Mouse (Mus musculus): ENCODE measurements around the gene Golph3l. TPM values are rescaled to one million over a fixed set of nuclear protein-coding genes. Genes with fewer than 3 reads are reported as not detected.
"Not testable (repeated sequence)": the region's sequence is repeated elsewhere in the genome, so short reads cannot be mapped to it uniquely, and the experiment has no call there.

Golph3l gene
- total and polyA plus RNA-seq, 2 experiments from 2014 or later: 17.3 to 19.3 TPM

DNA sequence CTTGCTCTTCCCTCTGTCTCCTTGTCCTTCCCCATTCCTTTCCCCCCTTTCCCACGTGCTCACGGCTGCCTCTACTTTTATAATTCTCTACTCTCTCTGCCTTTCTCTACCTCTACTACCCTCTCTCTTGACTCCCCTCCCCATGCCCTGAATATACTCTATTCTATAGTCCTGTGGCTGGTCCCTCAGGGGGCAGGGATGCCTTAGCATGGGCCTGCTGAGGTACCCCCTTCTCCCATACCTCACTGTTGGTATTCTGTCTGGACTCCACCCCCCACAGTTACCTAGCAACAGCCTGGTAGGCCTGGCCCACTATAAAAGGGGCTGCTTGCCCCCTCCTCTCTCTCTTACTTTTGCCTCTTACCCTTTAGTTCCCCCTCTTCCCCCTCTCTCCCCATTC, 34.8 kb downstream of the Golph3l start:
- H3K27me3 ChIP-seq (ENCODE audit: insufficient read depth, low read length): no peaks in the 10 kb centered on the region
- no peak overlapping the region for H3K27ac ChIP-seq
- no peak overlapping the region for H3K4me3 ChIP-seq (ENCODE audit: low read length)
- H3K4me1 ChIP-seq (ENCODE audit: insufficient read depth, low read length): peaks cover 9% of the 10 kb centered on the region
- no peak overlapping the region for H3K4me2 ChIP-seq (ENCODE audit: low read depth, low read length)
- WGBS: 50% methylated on average over 2 of the region's 2 CpGs
- DNase-seq (ENCODE audit: low spot score) (no peak), ATAC-seq (no peak)
- no peak overlapping the region for H3K9ac ChIP-seq (replicated peaks; ENCODE audit: low read length)
- H3K9me3 ChIP-seq (ENCODE audit: low read length): no peaks in the 10 kb centered on the region
- peaks cover 22% of the 10 kb centered on the region for H3K36me3 ChIP-seq (ENCODE audit: insufficient read depth, low read length)
- TF ChIP-seq CTCF (IDR thresholded peaks at IDR 0.05; ENCODE audit: low read depth): no peak

DNA sequence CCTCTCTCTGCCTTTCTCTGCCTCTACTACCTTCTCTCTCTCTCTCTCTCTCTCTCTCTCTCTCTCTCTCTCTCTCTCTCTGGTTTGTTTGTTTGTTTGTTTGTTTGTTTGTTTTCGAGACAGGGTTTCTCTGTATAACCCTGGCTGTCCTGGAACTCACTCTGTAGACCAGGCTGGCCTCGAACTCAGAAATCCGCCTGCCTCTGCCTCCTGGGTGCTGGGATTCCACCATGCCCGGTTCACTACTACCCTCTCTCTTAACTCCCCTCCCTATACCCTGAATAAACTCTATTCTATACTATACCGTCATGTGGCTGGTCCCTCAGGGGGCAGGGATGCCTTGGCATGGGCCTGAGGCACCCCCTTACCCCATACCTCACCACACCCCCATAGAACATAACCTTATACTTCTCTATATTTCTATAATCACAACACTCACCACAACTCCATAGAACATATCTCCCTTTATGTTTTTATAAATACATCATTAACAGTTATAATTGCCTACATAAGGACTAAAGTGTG, 35.3 kb downstream of the Golph3l start:
- ATAC-seq; H3K9me3 ChIP-seq (ENCODE audit: low read length); H3K27me3 ChIP-seq (ENCODE audit: insufficient read depth, low read length); H3K4me1 ChIP-seq (ENCODE audit: insufficient read depth, low read length); DNase-seq (ENCODE audit: low spot score): not testable (repeated sequence)
- peak overlapping the region; percentile 64; the same call in 1 of the 2 replicates for H3K9ac ChIP-seq (replicated peaks; ENCODE audit: low read length)
- H3K4me3 ChIP-seq (ENCODE audit: low read length): peak overlapping the region; percentile 66
- H3K36me3 ChIP-seq (ENCODE audit: insufficient read depth, low read length): peaks cover 27% of the 10 kb centered on the region
- H3K4me2 ChIP-seq (ENCODE audit: low read depth, low read length): peak overlapping the region; percentile 55
- WGBS: 67% methylated on average over 5 of the region's 5 CpGs
- H3K27ac ChIP-seq: peak overlapping the region; percentile 94

DNA sequence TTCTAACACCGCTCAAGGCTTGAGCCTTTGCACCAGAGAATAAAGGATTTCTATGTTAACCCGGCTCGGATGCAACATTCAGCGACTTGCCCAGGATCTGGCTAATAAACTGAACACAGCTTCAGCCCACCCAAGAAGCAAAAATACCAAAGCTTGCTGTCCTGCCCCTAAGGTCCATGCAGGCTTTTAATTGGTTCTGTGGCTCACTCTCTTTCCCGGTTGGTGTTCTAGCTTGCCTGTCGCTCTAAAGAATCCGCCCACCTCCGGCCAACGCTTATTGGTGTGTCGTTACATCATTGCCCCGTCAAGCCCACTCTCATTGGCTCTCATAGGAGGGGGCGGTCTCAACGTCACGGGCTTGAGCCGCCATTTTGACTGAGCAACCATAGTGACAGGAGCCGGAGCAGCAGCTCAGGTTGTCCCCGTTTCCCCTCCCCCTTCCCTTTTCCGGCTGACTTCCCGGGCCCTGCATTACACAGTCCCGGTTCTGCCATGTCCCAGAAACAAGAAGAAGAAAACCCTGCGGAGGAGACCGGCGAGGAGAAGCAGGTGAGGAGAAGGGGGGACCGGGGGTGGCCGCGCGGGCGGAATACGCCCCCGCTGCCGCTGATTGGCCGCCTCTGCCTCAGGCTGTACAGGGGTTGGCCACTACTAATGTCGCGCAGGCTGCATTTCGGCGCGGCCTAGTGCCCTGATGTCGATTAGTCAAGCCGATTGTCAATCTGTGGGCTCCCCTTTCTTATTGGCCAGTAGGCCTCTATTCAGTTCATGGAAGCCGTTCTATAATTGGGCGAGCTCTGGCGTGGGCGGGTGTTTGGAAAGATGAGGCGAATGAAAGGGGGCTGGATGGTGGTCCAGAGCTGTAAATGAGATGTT, 36.1 kb downstream of the Golph3l start, which contains the start of gene Ensa:
Gene Ensa (plus strand): TSS at position 366 of the 876 bp plus-strand sequence.
- TF ChIP-seq CTCF (IDR thresholded peaks at IDR 0.05; ENCODE audit: low read depth): no peak
- peak; percentile 99 for ATAC-seq
- H3K9ac ChIP-seq (replicated peaks; ENCODE audit: low read length): peak within 1 kb of the TSS; percentile 64
- H3K27me3 ChIP-seq (ENCODE audit: insufficient read depth, low read length): no peaks in the 10 kb centered on the region
- peaks cover 9% of the 10 kb centered on the region for H3K4me1 ChIP-seq (ENCODE audit: insufficient read depth, low read length)
- WGBS: 0% methylated on average over 44 of the region's 44 CpGs
- H3K27ac ChIP-seq: peak within 1 kb of the TSS; percentile 94
- DNase-seq (ENCODE audit: low spot score): peak; percentile 99
- peaks cover 32% of the 10 kb centered on the region for H3K36me3 ChIP-seq (ENCODE audit: insufficient read depth, low read length)
- H3K4me3 ChIP-seq (ENCODE audit: low read length): peak within 1 kb of the TSS; percentile 66
- no peaks in the 10 kb centered on the region for H3K9me3 ChIP-seq (ENCODE audit: low read length)
- H3K4me2 ChIP-seq (ENCODE audit: low read depth, low read length): peak within 1 kb of the TSS; percentile 68

DNA sequence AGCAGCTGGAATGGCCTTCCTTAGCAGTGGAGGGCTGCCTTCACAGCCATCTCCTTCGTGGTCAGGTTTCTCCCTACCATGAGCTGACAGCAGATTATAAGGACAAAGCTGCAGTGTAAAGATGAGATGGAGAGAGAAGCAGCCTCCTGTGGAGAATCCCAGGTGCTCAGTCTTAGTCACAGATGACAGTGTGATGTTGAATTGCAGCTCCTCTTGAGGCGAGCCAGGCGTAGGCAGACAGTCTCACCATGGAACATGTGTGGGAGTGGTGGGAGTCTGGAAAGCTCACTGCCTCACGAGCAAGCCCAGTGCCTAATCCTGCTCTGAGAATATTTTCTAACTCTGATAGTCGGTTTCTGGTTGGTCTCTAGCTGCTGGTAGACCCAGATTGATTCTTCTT, 39.0 kb downstream of the Golph3l start:
- no peak overlapping the region for H3K4me3 ChIP-seq (ENCODE audit: low read length)
- no peak overlapping the region for H3K4me2 ChIP-seq (ENCODE audit: low read depth, low read length)
- no peak overlapping the region for H3K27ac ChIP-seq
- no peak for DNase-seq (ENCODE audit: low spot score)
- peaks cover 42% of the 10 kb centered on the region for H3K36me3 ChIP-seq (ENCODE audit: insufficient read depth, low read length)
- peaks cover 9% of the 10 kb centered on the region for H3K4me1 ChIP-seq (ENCODE audit: insufficient read depth, low read length)
- no peak for ATAC-seq
- H3K9me3 ChIP-seq (ENCODE audit: low read length): no peaks in the 10 kb centered on the region
- no peak overlapping the region for H3K9ac ChIP-seq (replicated peaks; ENCODE audit: low read length)
- TF ChIP-seq CTCF (IDR thresholded peaks at IDR 0.05; ENCODE audit: low read depth): no peak
- no peaks in the 10 kb centered on the region for H3K27me3 ChIP-seq (ENCODE audit: insufficient read depth, low read length)
- 88% methylated on average over 5 of the region's 5 CpGs for WGBS

DNA sequence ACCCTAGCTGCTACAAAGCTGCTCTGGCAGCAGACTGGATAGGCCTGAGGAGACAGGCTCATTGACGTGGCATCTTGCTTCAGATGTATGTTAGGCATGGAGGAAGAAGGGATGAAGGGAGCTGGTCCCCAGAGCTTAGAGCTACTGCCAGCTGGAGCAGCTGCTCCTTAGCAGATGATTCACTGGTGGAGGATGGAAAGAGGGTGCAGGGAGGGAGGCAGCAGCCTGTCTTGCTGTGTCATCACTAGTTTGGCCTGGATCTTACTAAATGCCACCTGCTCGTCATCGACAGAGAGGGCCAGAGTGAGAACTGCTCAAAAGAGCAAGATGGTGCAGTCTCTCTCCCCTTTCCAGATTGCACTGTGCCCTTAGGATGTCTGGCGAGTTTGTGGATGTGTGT, 41.0 kb downstream of the Golph3l start:
- no peak overlapping the region for H3K4me3 ChIP-seq (ENCODE audit: low read length)
- no peak overlapping the region for H3K4me2 ChIP-seq (ENCODE audit: low read depth, low read length)
- no peak overlapping the region for H3K9ac ChIP-seq (replicated peaks; ENCODE audit: low read length)
- H3K4me1 ChIP-seq (ENCODE audit: insufficient read depth, low read length): peaks cover 9% of the 10 kb centered on the region
- H3K9me3 ChIP-seq (ENCODE audit: low read length): no peaks in the 10 kb centered on the region
- H3K36me3 ChIP-seq (ENCODE audit: insufficient read depth, low read length): peaks cover 52% of the 10 kb centered on the region
- WGBS: 57% methylated on average over 4 of the region's 4 CpGs
- no peak overlapping the region for H3K27ac ChIP-seq
- DNase-seq (ENCODE audit: low spot score) (no peak), ATAC-seq (no peak)
- TF ChIP-seq CTCF (IDR thresholded peaks at IDR 0.05; ENCODE audit: low read depth): no peak
- H3K27me3 ChIP-seq (ENCODE audit: insufficient read depth, low read length): no peaks in the 10 kb centered on the region

DNA sequence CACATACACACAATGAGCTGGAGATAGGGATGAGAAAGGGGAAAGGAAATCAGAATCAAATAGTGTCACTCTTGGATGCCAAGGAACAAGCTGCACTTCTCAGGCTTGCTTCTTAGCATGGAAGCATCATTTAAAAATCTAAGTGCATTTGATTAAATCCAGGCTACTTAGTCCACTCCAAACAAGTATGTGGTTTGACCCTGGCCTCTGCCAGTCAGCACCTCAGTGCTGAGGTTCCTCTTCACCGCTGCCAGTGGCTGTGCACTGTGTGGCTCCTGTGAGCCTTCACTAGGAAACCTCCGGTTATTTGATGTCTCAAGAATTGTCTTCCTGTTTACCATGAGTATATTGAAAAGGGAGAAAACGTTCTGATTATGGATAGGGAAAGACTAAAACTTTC, 42.1 kb downstream of the Golph3l start:
- H3K4me2 ChIP-seq (ENCODE audit: low read depth, low read length): no peak overlapping the region
- no peak overlapping the region for H3K27ac ChIP-seq
- 83% methylated on average over 3 of the region's 3 CpGs for WGBS
- peaks cover 62% of the 10 kb centered on the region for H3K36me3 ChIP-seq (ENCODE audit: insufficient read depth, low read length)
- no peak overlapping the region for H3K4me3 ChIP-seq (ENCODE audit: low read length)
- no peak overlapping the region for H3K9ac ChIP-seq (replicated peaks; ENCODE audit: low read length)
- peaks cover 9% of the 10 kb centered on the region for H3K4me1 ChIP-seq (ENCODE audit: insufficient read depth, low read length)
- no peak for TF ChIP-seq CTCF (IDR thresholded peaks at IDR 0.05; ENCODE audit: low read depth)
- H3K27me3 ChIP-seq (ENCODE audit: insufficient read depth, low read length): no peaks in the 10 kb centered on the region
- DNase-seq (ENCODE audit: low spot score) (no peak), ATAC-seq (no peak)
- no peaks in the 10 kb centered on the region for H3K9me3 ChIP-seq (ENCODE audit: low read length)

DNA sequence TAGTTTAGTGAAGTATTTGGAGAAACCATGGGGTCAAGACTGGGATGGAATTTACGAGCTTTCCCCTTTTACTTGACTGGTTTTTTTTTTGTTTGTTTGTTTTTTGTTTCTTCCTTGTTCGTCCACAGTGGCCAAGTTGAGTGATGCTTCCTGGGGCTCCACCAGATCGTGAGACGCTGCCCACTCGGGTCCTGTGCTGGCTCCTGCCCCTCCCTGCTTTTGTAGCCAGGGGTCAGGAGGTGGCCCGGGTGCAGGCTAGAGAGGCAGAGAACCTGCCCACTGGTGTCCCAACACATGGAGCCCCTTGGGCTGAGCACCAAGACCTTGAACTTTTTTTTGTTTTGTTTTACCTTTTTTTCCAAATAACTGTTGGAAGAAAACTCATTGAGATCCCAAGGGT, 42.6 kb downstream of the Golph3l start:
- H3K36me3 ChIP-seq (ENCODE audit: insufficient read depth, low read length): peaks cover 62% of the 10 kb centered on the region

More for the DNA sequence above, 42.6 kb downstream of the Golph3l start:
- WGBS: 74% methylated on average over 6 of the region's 6 CpGs
- Histone ChIP-seq H3K9me3 (ENCODE audit: low read length) (no peaks in the 10 kb centered on the region), H3K9ac (replicated peaks; ENCODE audit: low read length) (no peak overlapping the region), H3K27ac (no peak overlapping the region), H3K4me2 (ENCODE audit: low read depth, low read length) (no peak overlapping the region), H3K27me3 (ENCODE audit: insufficient read depth, low read length) (no peaks in the 10 kb centered on the region), H3K4me1 (ENCODE audit: insufficient read depth, low read length) (peaks cover 4% of the 10 kb centered on the region), H3K4me3 (ENCODE audit: low read length) (no peak overlapping the region)
- ATAC-seq: no peak
- TF ChIP-seq CTCF (IDR thresholded peaks at IDR 0.05; ENCODE audit: low read depth): no peak
- DNase-seq (ENCODE audit: low spot score): no peak
